Mouse (Mus musculus) kidney, postnatal 36 days (tissue): ENCODE measurements at regions not wholly inside any gene's neighbourhood (a gene's known extent, or its start where the extent isn't known, plus 50 kb on each side); places are given as distances from the start of the nearest gene placed in this dataset.

Experiments
- DNase-seq, 2 experiments: peaks; one replicate each; pipeline ENCODE4 v3.0.0; 2021 to 2022; ENCODE audit warnings: mixed read lengths in 2 of 2

GRCm38 (mm10) chr12:110028646-110029045, 250.2 kb upstream of the Dio3 start:
- no peak for DNase-seq

DNA sequence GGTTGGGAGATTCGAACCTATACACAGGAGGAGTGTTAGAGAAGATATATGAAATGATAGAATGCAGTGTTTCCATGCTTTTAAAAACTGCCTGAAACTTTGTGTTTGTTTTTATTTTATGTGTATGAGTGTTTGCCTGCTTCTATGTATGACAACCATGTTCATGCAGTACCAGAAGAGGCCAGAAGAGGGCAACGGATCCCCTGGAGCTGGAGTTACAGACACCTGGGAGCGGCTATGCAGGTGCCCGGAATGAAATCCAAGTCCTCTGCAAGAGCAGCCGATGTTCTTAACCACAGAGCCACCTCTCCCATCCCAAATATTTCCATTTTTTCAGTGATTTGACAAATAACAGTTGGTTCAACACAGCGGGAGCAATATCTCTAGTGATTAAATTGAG, 247.5 kb upstream of the Dio3 start:
- DNase-seq, result peak; percentile 35 to 67

DNA sequence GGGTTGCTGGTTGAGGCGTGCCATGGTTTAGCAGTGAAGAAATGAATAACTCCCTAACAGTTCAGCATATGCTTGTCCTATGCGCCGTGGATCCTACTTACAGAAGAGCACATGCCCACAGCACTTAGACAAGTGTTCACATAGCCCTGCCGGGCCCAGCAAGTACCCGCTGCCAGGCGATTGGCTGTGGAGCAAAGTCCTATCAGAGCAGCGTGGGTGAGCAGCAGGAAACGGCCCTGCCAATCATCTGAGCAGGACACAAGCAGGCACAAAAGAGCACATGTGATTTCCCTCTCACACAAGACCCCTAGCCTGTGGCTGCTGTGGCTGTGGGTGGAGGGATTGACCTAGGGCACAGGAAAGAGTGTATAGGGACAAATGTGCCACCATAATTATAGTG, 243.7 kb upstream of the Dio3 start:
- peak; percentile 13 to 28 for DNase-seq

DNA sequence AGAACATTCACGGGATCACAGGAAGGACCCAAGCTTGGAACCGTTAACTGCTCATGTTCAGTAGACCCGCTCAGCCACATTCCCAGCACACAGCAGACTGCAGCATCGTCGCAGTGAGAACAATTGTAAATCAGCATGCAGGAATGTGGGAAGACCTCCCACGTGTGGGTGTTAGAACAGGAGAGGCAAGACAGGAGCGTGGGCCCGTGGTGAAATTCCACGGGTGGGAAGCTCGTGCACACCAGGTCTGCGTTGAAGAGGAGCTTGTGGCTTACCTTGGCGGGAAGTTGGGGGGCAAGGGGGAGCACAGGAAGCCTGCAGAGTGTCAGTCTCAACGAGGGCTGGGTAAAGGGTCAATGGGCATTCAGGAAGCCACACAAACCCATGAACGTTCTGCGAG, 238.2 kb upstream of the Dio3 start:
- no peak for DNase-seq

GRCm38 (mm10) chr12:110041782-110042181, 237.1 kb upstream of the Dio3 start:
- DNase-seq, result no peak

- no peak for DNase-seq
Measured at GRCm38 (mm10) chr12:110044266-110044665, 234.6 kb upstream of the Dio3 start.

DNA sequence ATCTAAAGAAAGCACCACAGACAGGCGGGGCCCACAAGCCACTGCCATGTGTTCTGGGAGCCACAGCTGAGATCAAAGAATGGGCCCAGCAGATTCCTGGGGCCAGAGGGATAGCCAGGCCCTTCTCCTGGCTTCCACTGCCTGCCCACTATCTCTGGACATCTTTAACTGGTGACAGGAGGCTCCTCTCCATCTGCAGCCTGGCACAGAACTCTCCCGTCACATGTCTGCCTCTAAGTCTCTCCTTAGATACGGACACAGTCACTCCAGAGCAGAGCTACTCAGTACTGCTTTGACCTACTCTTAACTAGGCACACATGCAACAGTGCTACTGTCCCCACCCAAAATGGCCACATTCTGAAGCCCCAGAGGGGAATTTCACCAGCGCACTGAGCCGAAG, 234.1 kb upstream of the Dio3 start:
- no peak for DNase-seq

- no peak for DNase-seq
Measured at GRCm38 (mm10) chr12:110045770-110046330, 233.0 kb upstream of the Dio3 start.

DNA sequence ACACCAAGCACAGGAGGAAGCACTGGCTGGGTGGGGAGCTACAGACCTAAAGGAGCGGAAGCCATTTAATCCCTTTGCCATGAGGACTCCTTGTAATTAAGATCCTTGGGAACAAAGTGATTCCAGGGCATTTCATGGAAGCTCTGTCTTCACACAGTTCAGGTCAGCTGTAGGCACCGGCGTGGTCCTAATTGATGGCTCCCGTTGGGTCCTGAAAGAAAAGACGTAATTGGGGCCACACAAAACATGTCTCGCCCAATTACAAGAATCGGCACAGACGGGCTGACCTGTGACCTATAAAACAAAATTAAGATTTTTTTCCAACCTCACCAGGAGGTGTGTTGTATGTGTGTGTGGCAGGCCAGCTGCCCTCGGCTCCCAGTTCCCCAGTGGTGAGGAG, 232.3 kb upstream of the Dio3 start:
- DNase-seq, result no peak

DNA sequence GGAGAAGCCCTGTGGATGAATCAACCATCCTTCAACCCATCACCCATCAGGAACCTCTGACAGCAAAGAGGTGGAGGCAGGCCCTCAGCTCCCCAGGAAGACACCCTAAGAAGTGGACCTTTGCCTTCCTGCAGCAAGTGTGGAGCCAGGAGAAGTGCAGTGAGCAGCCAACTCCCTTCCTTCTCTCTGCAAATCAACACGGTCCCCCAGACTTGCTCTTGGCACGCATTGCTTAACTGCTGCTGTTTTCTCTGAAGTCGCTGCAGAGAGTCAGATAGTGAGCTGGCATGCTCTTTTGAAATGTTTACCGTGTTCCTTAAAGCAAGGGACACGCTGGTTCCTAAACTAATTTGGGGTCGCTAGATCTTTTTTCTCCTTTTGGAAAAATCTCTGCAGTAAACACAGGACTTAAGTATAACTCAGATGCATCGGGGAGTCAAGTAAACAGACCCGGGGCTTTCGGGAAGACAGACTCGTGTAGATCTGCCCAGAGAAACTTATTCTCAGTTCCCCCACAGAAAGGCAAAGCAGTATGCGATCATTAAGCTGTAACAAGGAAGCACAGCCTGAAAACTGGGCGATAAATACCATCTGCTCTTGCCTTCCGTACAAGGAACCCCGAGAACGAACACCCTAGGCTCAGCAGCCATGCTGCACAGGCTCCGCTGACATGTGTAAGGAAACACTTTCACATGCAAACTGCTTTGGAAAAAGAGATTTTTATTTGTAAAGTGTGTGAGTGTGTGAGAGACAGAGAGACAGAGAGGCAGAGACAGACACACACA, 231.2 kb upstream of the Dio3 start:
- no peak for DNase-seq

DNA sequence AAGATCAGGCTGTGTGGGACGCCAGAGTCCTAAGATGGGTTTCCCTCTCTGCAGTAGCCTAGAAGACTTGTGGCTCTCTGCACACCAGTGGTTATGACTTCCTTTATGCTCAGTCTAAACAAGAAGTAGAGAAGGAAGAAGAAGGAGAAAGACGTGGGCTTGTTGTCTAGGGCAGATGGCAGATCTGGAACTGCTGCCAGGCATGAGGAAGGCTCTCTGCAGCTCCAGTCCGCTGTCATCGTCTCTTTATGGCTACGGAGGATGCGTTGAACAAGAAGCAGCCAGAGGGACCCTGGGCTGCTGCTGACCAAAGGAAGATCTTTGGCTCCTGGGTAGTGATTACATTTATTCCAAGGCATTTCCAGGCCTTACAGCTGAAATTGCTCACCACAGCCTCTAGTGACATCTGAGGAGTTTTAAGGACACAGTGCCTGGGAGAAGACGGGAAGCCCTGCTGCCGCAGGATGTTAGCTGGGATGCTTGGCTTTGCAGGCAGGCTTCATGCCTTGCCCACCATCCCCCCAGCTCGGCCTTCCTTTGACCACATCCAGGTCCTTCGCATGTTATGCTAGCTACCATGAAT, 229.6 kb upstream of the Dio3 start:
- no peak for DNase-seq

DNA sequence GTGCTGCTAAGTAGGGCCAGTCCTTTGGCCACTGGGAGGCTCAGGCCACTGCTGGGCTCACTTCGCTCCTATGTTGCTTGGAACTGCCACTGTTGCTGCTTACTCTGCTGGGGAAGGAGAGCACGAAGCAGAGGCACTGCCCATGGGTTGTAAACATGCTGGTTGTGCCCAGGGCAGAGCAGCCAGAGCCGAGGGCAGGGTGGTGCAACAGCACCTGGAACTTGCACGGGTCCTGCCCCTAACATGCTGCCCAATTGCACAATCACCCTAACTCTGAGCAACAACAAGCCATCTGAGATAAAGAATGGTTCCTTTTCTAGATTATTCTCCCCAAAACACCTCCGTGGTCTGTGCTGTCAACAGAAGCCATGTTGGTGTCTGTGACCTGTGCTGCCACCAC, 219.5 kb upstream of the Dio3 start:
- DNase-seq, result no peak

DNA sequence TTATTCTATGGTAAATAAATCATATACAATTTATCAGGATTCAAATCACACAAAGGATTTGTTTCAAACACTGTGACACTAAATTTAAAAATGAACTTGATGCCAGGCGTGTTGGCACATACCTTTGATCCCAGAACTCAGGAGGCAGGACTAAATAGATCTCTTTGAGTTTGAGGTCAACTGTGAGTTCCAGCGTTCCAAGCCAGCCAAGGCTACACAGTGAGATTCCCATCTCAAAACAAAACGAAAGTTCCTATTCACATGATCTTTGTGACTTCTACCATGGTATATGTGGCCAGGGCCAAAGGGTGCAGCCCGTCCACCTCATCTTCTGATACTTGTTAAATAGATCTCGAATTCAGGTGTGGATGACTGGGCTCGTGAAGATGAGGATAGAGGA, 216.9 kb upstream of the Dio3 start:
- no peak for DNase-seq

GRCm38 (mm10) chr12:110063013-110063412, 215.9 kb upstream of the Dio3 start:
- peak in 1 of 2 experiments; percentile 5 for DNase-seq

DNA sequence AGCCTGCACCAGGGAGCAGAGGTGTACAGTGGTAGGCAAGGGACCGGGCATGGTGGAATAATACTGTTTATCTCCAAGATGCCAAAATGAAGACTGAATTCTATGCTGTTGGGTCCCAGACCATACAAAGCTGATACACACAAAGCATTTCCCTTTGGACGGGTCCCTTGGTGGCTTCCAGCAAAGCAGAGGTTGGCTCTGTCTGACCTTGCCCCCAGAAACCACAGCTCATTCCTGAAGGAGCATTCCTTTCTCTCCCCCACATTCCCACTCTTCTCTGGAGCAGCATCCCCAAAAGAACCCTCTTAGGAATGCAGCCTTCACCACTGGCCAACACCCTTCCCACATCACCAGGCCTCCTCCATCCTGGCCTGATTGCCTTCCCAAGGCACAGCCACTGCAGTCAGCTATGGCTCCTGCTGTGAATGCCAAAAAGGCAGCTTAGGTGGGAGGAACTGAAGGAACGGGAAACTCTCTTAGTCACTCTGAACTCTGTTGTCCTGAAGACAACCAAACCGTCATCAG, 212.4 kb upstream of the Dio3 start:
- DNase-seq, result no peak

GRCm38 (mm10) chr12:110070506-110070905, 208.4 kb upstream of the Dio3 start:
- DNase-seq, result no peak

- no peak for DNase-seq
Measured at GRCm38 (mm10) chr12:110071823-110072222, 207.0 kb upstream of the Dio3 start.

DNA sequence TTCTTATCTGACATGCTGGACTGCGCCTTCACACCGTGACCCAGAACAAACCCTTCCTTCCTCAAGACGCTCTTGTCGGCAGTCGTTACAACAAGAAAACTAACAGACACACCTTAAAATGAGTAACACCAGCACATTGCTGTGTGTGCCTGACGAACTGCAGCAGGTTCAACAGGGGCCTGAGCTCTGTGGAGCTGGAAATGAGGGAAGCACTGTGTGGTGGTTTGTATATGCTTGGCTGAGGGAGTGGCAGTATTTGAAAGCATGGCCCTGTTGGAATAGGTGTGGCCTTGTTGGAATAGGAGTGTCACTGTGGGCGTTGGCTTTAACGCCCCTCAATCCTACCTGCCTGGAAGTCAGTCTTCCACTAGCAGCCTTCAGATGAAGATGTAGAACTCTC, 203.9 kb upstream of the Dio3 start:
- DNase-seq, result no peak

- peak; percentile 32 to 57 for DNase-seq
Measured at GRCm38 (mm10) chr12:110077211-110077884, 201.5 kb upstream of the Dio3 start.

GRCm38 (mm10) chr12:110078081-110078505, 200.8 kb upstream of the Dio3 start:
- peak; percentile 46 to 63 for DNase-seq

- no peak for DNase-seq
Measured at GRCm38 (mm10) chr12:110081831-110082615, 196.8 kb upstream of the Dio3 start.

DNA sequence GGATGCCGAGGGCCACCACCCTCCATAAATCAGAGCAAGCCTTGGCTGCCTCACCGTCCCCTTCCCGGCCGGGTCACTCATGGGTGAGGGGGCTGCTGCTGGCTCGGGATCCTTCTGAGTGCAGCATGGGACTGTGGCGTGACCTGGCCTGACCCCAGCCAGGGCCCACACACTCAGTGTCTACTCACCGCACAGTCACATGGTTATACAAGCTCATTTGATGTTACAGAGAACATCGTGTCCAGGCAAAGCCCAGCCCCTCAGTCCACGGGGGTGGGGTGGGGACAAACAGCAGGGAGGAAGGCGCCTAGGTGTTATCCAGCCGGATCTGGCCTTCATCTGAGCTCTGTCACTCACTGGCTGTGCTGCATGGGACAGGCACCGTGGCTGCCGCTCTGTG, 195.9 kb upstream of the Dio3 start:
- peak; percentile 47 for DNase-seq

DNA sequence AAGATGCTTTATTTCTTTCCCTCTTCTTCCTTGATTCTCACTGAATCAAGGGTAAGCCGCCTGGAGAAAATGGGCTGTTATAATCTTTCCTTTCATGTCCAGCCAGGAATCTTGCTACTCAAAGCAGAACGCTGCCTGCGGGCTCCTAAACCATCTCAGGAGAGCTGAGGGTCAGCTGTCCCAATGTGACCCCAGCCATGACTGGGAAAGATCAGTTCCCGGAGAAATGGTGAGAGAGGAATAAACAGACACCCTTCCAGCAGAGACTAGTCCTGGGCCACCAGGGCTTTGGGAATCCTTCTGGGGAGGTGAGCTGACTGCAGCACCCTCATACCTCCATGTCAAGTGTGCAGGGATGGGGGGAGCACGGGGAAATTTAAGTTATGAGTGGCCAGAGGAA, 195.4 kb upstream of the Dio3 start:
- no peak for DNase-seq
